Mouse (Mus musculus) CH12.LX (cell line): ENCODE results near the gene Hip1.

Source experiments
- CHD1 ChIP-seq: IDR thresholded peaks from 2 replicates; pipeline ENCODE4 v1.6.1; 2012; ENCODE audit warnings: low read depth, low read length, improper control_type of control experiment, inconsistent platforms
- CTCF ChIP-seq, 2 experiments: IDR thresholded peaks in 1 of 2; conservative IDR thresholded peaks in 1 of 2; 2 replicates each; pipeline ENCODE4 v1.5.1; 2011 to 2012; ENCODE audit warnings: low read depth in 2 of 2, low read length in 2 of 2, improper control_type of control experiment in 1 of 2, inconsistent platforms in 1 of 2, mild to moderate bottlenecking in 1 of 2, moderate library complexity in 1 of 2
- EP300 ChIP-seq: IDR thresholded peaks from 2 replicates; pipeline ENCODE4 v1.6.1; 2011; ENCODE audit warnings: low read length, improper control_type of control experiment
- GABPA ChIP-seq: IDR thresholded peaks from 2 replicates; pipeline ENCODE4 v1.6.1; 2012; ENCODE audit warnings: low read depth, low read length, improper control_type of control experiment, inconsistent platforms; ENCODE audit not compliant: insufficient replicate concordance
- JUND ChIP-seq: conservative IDR thresholded peaks from 2 replicates; pipeline ENCODE4 v1.6.1; 2011; ENCODE audit warnings: low read depth, low read length, improper control_type of control experiment
- MYC ChIP-seq: IDR thresholded peaks from 2 replicates; pipeline ENCODE4 v1.6.1; 2011; ENCODE audit warnings: low read depth, mild to moderate bottlenecking, improper control_type of control experiment, low read length
- NRF1 ChIP-seq: IDR thresholded peaks from 2 replicates; pipeline ENCODE4 v1.6.1; 2014; ENCODE audit warnings: low read depth, mild to moderate bottlenecking, inconsistent platforms, low read length, improper control_type of control experiment, moderate library complexity
- POLR2A ChIP-seq: IDR thresholded peaks from 2 replicates; pipeline ENCODE4 v1.6.1; 2011; ENCODE audit warnings: low read depth, mild to moderate bottlenecking, improper control_type of control experiment, low read length
- RAD21 ChIP-seq: IDR thresholded peaks from 2 replicates; pipeline ENCODE4 v1.6.1; 2011; ENCODE audit warnings: low read depth, mild to moderate bottlenecking, low read length, improper control_type of control experiment, moderate library complexity
- RCOR1 ChIP-seq: conservative IDR thresholded peaks from 2 replicates; pipeline ENCODE4 v1.6.1; 2012; ENCODE audit warnings: low read depth, mild to moderate bottlenecking, inconsistent platforms, low read length, improper control_type of control experiment
- SMC3 ChIP-seq: IDR thresholded peaks from 2 replicates; pipeline ENCODE4 v1.6.1; 2011; ENCODE audit warnings: low read depth, low read length, improper control_type of control experiment
- USF2 ChIP-seq: conservative IDR thresholded peaks from 2 replicates; pipeline ENCODE4 v1.6.1; 2011; ENCODE audit warnings: low read depth, low read length, improper control_type of control experiment
- ZMIZ1 ChIP-seq: IDR thresholded peaks from 2 replicates; pipeline ENCODE4 v1.6.1; 2012; ENCODE audit warnings: low read depth, mild to moderate bottlenecking, inconsistent platforms, low read length, improper control_type of control experiment

- no peak for TF ChIP-seq SMC3
- no peak for TF ChIP-seq EP300
- no peak for TF ChIP-seq NRF1
- TF ChIP-seq MYC: no peak
- no peak for TF ChIP-seq POLR2A
- no peak for TF ChIP-seq ZMIZ1
- TF ChIP-seq USF2: no peak
- no peak for TF ChIP-seq GABPA
- no peak for TF ChIP-seq CTCF (conservative IDR thresholded peaks at IDR 0.05 in 1 of 2, IDR thresholded peaks at IDR 0.05 in 1 of 2; ENCODE audit: low read depth in 2 of 2, low read length in 2 of 2)
- no peak for TF ChIP-seq RAD21
- no peak for TF ChIP-seq CHD1
- no peak for TF ChIP-seq JUND
- TF ChIP-seq RCOR1: no peak
These were observed 28.1 kb upstream of the Hip1 start, which contains the start of gene Ccl24 for GRCm38 (mm10) chr5:135573006-135573405.
